Mouse (Mus musculus): ENCODE measurements at regions not wholly inside any gene's neighbourhood (a gene's known extent, or its start where the extent isn't known, plus 50 kb on each side); places are given as distances from the start of the nearest gene placed in this dataset.
A peak's percentile ranks its signal among the peaks of the same experiment; 100 is the strongest.

DNA sequence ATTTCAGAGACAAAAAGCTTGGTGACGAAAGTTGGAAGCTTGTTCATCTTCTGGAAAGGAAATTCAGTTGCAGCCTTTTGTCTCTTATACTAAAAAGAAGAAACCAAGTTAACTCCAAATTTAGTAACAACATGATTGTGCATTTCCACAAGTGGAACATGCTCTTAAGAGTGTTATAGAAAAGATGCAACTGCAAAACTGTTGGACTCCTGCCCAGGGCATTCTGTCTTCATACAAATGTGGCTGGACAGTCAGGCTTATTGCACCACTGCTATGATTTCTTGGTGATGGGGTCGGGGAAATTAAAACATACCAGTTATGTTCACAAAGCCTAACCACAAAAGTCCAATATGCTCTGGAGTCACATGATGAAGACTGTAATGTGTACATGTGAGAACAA lies 194.8 kb downstream of the Gm5447 start:
- DNase-seq, result no peak

GRCm38 (mm10) chr13:31171751-31172150 lies 197.7 kb downstream of the Gm5447 start:
- DNase-seq, result no peak

GRCm38 (mm10) chr13:31172580-31172979 lies 198.6 kb downstream of the Gm5447 start:
- DNase-seq, result no peak

DNA sequence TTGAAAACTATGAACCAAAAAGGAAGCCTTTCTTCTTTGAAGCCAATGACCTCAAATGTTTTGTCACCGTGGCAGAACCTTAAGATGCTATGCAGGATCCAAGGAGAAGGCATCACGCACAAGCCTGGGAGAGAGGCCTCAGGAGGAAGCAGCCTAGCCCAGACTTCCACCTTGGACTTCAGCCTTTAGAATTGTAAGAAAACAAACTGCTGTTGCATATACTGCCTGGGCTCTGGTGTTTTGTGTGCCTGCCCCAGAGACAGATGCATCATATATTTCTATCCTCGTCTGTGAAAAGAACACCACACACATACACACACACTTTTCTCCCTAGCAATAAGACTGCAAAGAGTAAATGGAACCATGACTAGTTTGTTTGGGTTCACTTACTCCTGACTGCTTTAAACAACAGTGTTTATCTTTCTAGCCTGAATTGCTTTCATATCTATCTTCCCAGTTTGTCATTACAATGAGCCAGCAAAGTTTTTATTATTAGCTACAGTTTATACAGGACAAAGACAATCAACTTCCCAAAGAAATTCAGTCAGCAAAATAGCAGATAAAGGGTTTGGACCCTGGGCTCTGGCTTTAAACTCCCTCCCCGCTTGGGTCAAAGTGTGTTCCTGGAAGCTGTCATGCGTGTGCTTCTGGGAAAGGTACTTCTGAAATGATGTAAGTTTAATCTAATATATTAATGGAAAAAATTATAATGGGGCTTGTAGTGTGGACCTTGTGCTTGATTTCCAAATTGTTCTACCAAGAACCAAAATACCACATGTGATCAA lies 204.2 kb downstream of the Gm5447 start:
- no peak for DNase-seq

- no peak for DNase-seq
Observed at GRCm38 (mm10) chr13:31178964-31179363, 205.0 kb downstream of the Gm5447 start.

DNA sequence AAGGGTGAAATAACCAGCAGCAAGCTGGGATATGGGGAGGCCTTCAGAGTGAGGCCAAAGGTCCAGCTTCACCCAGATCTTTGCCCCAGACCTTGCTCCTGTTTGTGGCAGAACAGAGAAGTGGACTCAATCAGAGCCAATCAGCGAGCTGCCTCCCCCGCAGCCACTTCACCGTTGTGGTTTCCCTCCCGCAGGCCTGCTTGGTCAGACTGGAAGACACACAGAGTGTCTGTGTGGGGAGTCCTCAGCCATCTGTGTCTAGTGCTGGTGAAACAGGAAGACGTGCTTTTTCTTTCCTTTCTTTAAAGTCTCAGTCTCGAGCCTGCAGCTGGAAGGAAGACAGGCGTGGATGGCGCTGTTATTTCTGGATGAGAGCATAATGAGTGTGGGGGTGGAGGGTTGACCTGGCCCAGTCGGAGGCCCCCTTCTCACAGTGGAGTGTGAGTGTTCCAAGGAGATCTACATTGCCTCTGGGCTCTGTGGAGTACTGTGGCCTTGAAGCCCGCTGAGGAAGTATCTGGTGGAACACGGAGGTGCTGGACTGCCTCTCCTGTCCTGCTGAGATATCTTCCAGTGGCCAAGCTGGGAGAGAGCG lies 205.5 kb downstream of the Gm5447 start:
- DNase-seq, result no peak

- no peak for DNase-seq
Observed at GRCm38 (mm10) chr13:31181530-31181929, 207.5 kb downstream of the Gm5447 start.

DNA sequence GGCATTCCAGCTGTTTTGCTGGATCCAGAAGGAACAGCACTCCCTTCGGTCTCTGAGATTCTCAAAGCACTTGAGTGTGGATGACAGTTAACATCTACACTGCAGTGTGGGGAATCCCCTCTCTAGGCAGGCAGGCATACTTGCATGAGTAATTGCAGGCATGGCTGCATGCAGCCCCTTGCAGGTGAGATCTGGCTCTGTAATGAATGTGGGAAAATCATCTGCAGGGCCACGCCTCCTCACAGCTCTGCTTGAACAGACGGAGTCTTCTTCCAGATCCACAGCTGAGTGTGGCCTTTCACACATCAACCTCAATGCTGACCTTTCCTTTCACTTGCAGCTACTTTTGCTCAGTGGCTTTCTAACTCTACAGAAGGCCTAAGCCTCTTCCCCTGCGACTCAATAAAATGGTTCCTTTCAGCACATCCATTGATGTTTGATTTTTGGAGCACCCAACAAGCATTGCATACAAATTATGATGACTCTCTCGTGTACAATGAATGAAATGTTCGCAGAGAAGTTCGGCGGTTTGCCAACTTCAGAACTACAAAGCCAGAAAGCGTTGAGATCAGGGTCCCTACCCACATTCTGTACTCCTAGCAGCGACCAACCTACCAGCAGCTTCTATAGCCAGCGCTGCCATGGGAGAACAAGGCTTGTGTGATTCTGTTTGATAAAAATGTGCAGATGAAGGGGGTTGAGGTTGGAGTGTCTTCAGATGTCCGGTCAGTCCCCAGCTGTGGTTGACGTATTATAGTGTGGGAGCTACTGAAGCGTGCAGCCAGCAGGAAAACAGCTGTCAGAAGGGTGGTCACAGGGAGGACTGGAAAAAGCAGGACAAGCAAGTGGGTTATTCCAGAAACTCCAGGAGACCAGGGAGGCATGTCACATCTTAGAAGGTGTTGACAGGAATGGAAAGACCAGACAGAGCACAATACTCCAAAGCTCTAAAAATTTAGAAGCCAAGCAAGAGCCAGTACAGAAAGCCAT lies 211.1 kb downstream of the Gm5447 start:
- no peak for DNase-seq

DNA sequence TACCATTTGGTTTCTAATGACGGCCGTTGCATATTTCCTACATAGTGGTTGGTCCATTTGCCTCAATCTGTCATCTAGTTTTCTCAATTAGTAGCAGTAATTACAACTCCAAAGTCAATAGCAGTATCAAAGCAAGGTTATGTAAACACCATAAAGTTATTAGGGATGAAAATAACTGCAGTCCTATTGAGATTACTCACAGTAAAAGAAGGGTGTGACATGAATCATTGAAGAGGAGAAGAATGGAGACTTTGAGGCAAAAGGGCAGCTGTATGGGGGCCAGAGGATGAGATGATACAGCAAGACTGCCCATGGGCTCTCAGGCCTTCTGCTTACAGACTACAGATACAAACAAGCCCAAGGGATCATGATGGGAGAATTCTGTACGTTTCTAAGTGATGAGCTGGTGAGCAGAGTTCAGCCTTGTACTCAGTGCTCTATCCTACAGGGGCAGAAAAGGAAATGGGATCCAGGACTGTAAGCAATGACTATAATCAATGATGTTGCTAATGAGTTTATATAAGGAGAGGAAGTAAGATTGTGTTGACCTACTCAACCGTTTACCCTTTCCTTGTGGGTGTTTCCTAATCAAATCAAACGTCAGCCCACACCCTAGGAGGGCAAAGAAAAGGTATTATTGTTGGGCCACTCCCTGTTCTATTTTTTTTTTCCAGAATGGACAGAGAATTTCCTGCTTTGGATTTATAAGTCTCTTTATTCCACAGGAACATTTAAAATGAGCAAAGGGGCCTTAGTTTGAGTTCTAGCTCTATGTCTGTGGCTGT lies 213.0 kb downstream of the Gm5447 start:
- no peak for DNase-seq

GRCm38 (mm10) chr13:31189116-31189515 lies 215.1 kb downstream of the Gm5447 start:
- DNase-seq, result no peak

DNA sequence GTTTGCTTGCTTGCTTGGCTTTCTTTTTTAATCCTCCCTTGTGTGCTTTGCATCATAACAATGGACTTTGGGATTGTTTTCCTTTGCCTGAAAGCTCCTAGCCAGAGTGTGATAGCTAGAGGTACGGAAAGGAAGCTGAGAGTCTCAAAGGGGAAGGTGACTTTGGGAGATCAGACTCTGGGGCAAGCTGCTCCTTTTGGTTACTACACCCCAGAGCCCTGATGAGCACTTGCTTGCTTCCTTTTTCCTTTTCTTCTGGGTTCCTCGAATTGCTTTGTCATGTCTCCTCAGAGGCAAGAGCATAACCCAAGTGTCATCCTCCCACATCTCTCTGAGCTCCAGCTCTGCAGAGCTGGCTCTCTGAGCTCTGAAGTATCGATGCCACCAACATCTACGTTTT lies 216.0 kb downstream of the Gm5447 start:
- no peak for DNase-seq

DNA sequence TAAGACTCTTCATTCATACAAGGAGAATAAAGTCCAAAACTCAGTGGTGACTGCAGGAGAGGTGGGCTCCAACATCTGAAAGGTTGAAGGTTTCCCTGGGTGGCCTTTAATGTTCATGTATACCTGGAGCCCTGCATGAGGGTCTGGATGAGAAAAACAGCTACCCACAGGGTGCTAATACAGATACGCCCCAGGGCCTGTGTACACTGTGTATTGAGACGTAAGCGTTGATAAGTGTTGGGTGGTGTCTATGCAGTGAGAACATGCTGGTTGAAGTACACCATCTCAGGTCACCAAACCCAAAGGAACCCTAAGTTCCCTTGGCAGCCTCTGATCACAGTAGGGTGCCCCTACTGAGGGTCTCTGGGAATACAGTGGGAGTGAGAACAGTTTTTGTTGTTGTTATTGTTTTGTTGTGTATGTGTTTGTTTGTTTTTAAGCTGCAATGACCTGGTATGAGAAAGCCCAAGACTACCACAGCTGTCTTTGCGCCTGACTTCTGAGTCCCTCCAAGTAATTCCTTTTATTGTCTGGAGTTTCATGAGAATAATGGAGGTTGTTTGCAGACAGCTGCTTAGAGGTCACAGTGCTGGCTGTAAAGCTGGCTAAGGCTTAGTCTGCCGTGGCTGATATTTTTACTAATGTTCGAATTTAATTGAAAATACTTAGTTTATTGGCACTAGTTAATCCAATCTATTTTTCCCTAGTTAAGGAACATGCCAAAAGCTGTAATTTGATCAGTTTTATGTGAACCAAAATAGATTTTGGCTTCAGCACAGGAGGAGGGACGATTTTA lies 217.5 kb downstream of the Gm5447 start:
- no peak for DNase-seq

DNA sequence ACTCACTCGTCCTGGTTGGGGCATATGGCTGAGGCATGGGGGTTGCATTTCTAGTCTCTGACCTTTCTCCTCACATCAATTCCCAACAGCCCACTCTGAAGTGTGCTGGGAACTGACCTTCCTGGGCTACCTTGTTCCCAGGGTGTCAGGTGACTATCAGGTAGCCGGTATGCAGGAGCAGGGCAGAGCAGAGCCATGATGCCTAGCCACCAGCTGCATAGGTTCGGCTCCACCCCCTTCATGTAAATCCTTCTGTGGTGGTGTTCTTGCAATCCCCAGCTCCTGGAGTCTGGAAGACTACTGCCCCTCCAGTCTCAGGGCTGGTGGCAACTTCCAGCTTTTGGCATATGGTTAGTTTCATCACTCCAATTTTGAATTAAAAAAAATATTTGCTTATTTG lies 221.0 kb downstream of the Gm5447 start:
- DNase-seq, result no peak

- no peak for DNase-seq
Observed at GRCm38 (mm10) chr13:31196546-31196945, 222.5 kb downstream of the Gm5447 start.

DNA sequence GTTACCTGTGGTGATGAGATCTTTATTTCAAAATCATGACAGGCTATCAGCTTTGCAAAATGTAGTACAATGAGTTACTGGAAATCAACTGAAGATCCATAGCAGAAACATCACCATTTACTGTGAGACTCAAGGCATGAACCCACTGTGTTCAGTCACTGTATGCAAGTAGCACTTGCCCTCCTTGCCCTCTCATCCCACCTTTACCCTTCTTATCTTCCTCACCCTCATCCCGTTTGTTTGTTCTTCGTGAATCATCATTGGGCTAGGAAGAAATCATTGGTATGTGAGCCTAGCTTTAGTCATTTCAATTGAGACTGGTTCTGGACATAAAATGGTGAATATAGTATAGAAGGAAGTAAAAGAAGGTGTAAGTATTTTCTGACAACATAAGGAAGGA lies 223.6 kb downstream of the Gm5447 start:
- no peak for DNase-seq

DNA sequence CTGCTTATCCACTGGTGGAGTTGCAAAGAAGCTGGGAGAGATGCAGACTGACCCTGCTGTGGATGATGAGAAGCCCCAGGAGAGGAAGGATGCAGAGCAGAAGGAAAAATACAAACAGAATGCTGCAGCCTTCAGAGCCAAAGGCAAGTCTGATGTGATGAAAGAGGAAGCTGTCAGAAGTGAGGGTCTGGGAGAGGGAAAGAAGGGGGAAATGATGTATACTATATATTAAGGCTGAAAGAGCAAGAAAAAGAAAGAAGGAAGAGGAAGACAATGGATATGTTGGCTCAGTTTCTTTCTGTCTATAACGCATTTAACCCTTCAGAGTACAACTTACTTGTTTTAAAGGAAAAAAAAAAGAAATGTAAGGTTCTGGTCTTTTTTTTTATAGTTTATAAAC lies 225.4 kb downstream of the Gm5447 start:
- no peak for DNase-seq

- DNase-seq, result no peak
Observed at GRCm38 (mm10) chr13:31204068-31204467, 230.1 kb downstream of the Gm5447 start.

DNA sequence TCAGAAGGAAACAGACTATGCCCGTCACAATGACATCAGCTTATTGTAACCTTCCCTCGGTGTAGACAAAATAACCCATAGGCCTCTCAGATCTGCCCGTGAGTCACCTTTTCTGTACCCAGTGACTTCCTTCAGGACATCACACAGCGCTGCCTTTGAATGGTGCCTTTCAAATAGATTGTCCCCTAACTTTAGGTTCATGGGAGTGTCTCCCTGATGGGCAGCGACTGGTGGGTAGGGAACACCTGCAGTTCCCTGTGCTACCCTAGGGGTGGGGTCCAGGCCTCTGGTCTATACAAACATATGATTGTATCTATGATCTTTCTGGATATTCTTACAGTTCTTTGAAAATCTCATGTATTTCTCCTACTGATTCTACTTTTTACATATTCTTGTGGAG lies 232.4 kb downstream of the Gm5447 start:
- DNase-seq, result no peak

- DNase-seq, result peak; percentile 58
Observed at GRCm38 (mm10) chr13:31207709-31208108, 233.7 kb downstream of the Gm5447 start.

- DNase-seq, result no peak
Observed at GRCm38 (mm10) chr13:31223016-31223415, 249.0 kb downstream of the Gm5447 start.

GRCm38 (mm10) chr13:31240546-31240945 lies 266.5 kb downstream of the Gm5447 start:
- no peak for DNase-seq

GRCm38 (mm10) chr13:31248996-31249395 lies 275.0 kb downstream of the Gm5447 start:
- DNase-seq, result no peak

All from adrenal gland, adult 8-10 months (tissue).